Mouse (Mus musculus): ENCODE results near the gene Taf15.

The Taf15 gene

GRCm38 (mm10) chr11:83457257-83457656 lies 15.6 kb upstream of the Taf15 start:
- DNase-seq (ENCODE audit: low spot score in 2 of 2): no peak

- DNase-seq (ENCODE audit: low spot score in 2 of 2): no peak
Observed at GRCm38 (mm10) chr11:83457912-83458601, 14.8 kb upstream of the Taf15 start.

- peak in 1 of 2 experiments; percentile 0 for DNase-seq (ENCODE audit: low spot score in 2 of 2)
Observed at GRCm38 (mm10) chr11:83461462-83462027, 11.3 kb upstream of the Taf15 start.

GRCm38 (mm10) chr11:83462711-83463244 lies 10.1 kb upstream of the Taf15 start, which contains the start of gene Mmp28:
Gene Mmp28, minus strand, starts transcription at chr11:83463071.
- DNase-seq (ENCODE audit: low spot score in 2 of 2): peak in 1 of 2 experiments; percentile 4

- DNase-seq (ENCODE audit: low spot score in 2 of 2): peak in 1 of 2 experiments; percentile 3
Observed at GRCm38 (mm10) chr11:83465976-83466375, 6.9 kb upstream of the Taf15 start.

- peak in 1 of 2 experiments; percentile 57 for DNase-seq (ENCODE audit: low spot score in 2 of 2)
Observed at GRCm38 (mm10) chr11:83467120-83467652, 5.7 kb upstream of the Taf15 start.

GRCm38 (mm10) chr11:83468765-83469164 lies 4.1 kb upstream of the Taf15 start:
- no peak for DNase-seq (ENCODE audit: low spot score in 2 of 2)

- no peak for DNase-seq (ENCODE audit: low spot score in 2 of 2)
Observed at GRCm38 (mm10) chr11:83471766-83472165, 1.1 kb upstream of the Taf15 start.

GRCm38 (mm10) chr11:83473235-83474016 lies 540 bp downstream of the Taf15 start:
- peak; percentile 15 to 24 for DNase-seq (ENCODE audit: low spot score in 2 of 2)

GRCm38 (mm10) chr11:83491488-83491887 lies 18.6 kb downstream of the Taf15 start:
- no peak for DNase-seq (ENCODE audit: low spot score in 2 of 2)

- no peak for DNase-seq (ENCODE audit: low spot score in 2 of 2)
Observed at GRCm38 (mm10) chr11:83495571-83495970, 22.7 kb downstream of the Taf15 start.

- no peak for DNase-seq (ENCODE audit: low spot score in 2 of 2)
Observed at GRCm38 (mm10) chr11:83504308-83504707, 31.4 kb downstream of the Taf15 start.

- no peak for DNase-seq (ENCODE audit: low spot score in 2 of 2)
Observed at GRCm38 (mm10) chr11:83509521-83509920, 36.6 kb downstream of the Taf15 start.

GRCm38 (mm10) chr11:83517153-83517552 lies 44.3 kb downstream of the Taf15 start:
- DNase-seq (ENCODE audit: low spot score in 2 of 2): no peak

GRCm38 (mm10) chr11:83518371-83518770 lies 45.5 kb downstream of the Taf15 start:
- DNase-seq (ENCODE audit: low spot score in 2 of 2): no peak

- no peak for DNase-seq (ENCODE audit: low spot score in 2 of 2)
Observed at GRCm38 (mm10) chr11:83522075-83522474, 49.2 kb downstream of the Taf15 start, which contains the start of gene Heatr9. Gene Heatr9, minus strand, starts transcription at chr11:83522175.

GRCm38 (mm10) chr11:83529024-83529423 lies 56.1 kb downstream of the Taf15 start:
- DNase-seq (ENCODE audit: low spot score in 2 of 2): no peak

GRCm38 (mm10) chr11:83530360-83530759 lies 57.5 kb downstream of the Taf15 start, which contains the start of gene Ccl5:
Gene Ccl5, minus strand, starts transcription at chr11:83530518.
- no peak for DNase-seq (ENCODE audit: low spot score in 2 of 2)

GRCm38 (mm10) chr11:83533192-83533591 lies 60.3 kb downstream of the Taf15 start:
- no peak for DNase-seq (ENCODE audit: low spot score in 2 of 2)

GRCm38 (mm10) chr11:83534143-83534542 lies 61.3 kb downstream of the Taf15 start:
- no peak for DNase-seq (ENCODE audit: low spot score in 2 of 2)

- DNase-seq (ENCODE audit: low spot score in 2 of 2): peak in 1 of 2 experiments; percentile 52
Observed at GRCm38 (mm10) chr11:83534609-83535423, 61.9 kb downstream of the Taf15 start.

All from frontal cortex, postnatal 14 days (tissue).